Mouse (Mus musculus) spleen, postnatal 10 days (tissue): ENCODE measurements at regions not wholly inside any gene's neighbourhood (a gene's known extent, or its start where the extent isn't known, plus 50 kb on each side); places are given as distances from the start of the nearest gene placed in this dataset.

Experiments used
- DNase-seq, 2 experiments: peaks; one replicate each; pipeline ENCODE4 v3.0.0; 2021 to 2022; ENCODE audit warnings: low spot score in 2 of 2

GRCm38 (mm10) chr2:50539741-50540441 is 243.3 kb upstream of the Mmadhc start:
- DNase-seq = no peak

- no peak for DNase-seq
These were observed 241.5 kb upstream of the Mmadhc start for GRCm38 (mm10) chr2:50538068-50538467.

DNA sequence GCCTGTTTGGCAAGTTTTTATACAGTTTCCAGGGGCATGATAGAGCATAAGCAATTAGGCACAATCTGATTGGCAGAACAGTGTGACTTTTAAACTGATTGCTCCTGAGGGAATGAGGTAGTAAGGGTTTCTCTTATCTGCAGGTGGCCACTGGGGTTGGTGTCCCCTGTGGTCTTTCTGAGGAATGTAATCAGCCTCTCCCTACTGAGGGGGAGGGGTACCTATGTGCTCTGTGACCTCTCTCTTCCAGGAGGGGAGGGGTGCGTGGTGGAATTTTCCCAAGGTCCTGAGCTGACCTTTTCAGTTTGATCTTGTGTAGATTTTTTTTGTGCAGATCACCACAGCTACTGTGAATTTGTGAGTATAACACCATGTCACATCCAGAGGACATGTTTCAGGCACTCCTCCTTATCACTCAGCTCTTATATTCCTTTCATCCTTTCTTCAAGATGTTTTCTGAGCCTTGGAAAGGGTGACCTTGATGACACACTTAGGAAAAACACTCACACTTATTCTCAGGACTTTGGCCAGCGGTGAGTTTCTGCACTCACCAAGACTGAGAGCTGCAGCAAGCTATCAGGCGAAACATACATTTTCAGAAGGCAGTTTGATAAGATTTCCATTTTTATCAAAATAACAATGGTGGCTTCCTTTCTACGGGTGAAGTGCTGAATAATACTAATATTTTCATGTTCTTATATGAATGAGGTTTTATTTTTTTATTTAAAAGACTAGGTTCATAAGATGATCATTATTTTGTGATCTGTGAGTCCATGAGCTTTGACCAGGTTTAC is 238.7 kb upstream of the Mmadhc start:
- DNase-seq = no peak

DNA sequence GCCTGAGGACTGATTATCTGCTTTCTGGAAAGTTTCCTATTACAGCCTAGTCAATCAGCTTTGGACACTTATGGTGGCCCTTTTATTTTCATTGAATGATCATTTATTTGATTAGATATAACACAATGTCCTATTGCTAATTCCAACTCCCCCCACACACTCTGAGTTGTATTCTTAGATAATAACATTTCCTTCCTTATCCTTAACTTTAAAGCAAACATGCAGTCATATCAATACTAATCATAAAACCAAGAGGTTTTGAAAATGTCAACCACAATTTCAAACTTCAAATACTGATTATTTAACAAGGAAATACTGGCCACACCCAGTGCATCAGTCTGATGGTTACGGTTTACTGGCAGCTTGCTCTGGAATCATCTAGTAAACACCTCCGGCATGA is 237.1 kb upstream of the Mmadhc start:
- DNase-seq = no peak

- DNase-seq = no peak
These were observed 230.8 kb upstream of the Mmadhc start for GRCm38 (mm10) chr2:50527425-50527824.

GRCm38 (mm10) chr2:50524838-50525615 is 228.4 kb upstream of the Mmadhc start:
- no peak for DNase-seq

DNA sequence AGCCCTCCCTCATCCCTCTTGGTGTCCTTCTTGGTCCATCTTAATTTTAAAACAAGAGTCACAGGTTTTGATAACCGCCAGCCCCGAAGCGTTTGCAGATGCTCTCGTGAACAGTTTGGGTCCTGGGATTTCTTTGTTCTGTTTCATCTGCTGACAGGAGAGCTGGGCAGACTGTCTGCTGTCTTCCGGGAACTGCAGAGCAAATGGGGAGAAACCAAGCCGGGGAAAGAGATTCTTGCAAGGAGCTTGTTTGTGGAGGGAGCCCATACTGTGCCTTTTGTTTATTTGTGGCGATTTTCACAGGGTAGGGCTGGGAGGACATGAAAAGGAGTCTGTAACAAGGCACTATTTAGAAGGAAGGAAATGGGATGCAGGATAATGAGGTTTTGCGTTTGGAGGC is 223.6 kb upstream of the Mmadhc start:
- no peak for DNase-seq

DNA sequence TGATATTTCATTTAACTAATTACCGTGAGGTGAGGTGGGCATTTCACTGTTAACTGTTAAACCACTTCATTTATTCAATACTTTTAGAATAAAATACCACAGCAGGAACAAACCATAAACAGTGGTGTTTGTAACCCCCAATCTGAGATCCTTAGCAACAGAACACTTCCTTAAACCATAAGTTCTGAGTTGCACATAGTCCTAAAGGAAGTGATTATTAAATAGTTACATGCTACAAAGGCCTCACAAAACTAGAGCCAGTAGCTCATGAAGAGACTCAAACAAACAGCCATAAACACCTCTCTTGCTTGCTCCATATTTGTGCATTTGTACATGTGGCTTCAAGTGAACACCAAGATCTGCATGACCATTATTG is 222.5 kb upstream of the Mmadhc start:
- no peak for DNase-seq

DNA sequence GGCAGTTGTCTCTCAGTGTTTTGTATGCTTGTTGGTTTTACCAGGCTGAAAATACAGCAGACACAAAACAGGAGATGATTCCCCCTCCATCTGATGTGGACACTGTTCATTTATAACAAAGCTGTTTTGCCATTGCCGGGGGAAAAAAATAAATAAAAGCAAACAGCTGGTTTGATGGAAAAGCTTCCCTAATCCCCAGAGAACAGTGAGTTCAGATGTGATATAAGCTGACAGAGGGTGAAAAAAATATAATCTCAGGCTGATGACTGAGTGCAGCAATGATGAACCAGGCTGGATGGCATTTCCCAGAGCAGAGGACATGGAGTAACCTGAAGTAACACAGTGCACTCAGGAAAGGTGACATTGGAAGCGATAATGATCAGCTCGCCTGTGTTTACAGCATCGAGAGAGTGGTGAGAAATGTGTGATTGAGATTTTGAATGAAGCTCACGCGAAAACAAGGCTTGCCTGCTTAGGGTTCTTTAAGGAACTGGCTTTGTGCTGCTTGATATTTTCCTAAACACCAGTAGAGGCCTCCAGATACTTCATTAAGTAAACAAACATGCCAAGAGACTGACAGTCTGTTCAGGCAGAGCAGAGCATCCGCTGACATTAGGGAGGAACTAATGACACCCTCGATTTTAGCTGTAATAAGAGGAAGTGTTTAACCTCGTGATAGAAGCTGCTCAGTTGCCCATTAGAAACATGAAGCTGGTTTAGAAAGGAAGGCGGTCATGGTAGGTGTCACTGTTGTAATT is 221.9 kb upstream of the Mmadhc start:
- no peak for DNase-seq

DNA sequence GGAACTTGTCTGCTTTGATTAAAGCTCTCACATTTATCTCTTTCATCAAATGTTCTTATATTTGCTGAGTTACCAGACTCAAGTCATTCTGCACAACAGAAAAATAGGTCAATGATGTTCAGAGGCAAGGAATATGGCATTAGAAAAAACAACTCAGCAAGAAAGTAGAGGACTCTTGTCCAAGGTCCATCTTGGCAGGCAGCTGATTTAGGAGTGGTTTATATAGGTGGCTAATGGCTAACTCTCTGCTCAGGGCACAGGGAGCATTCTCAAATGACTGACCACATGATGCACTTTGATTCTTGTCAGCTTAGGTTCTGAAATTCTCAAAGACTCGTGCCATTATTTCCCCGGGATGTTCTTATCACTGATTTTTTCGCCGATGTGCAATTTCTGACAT is 216.7 kb upstream of the Mmadhc start:
- DNase-seq = no peak

DNA sequence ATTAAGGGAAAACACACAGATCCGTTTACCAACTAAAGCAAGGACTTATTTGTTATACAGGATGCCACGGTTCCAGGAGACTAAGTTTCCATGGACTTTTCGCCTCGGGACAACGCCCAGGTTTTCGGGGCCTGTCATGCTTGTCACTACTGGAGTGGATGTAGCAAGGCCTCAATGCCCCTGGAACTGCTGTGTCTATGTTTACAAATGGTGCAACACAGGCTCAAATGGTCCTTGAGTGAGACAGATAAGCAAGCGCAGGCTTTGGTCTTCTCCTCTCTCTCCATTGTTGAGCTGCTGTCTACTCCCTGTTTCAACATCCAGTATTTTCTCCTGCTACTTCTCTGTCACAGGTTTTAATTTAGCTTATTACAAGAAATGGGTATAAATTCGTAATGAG is 202.1 kb upstream of the Mmadhc start:
- no peak for DNase-seq

DNA sequence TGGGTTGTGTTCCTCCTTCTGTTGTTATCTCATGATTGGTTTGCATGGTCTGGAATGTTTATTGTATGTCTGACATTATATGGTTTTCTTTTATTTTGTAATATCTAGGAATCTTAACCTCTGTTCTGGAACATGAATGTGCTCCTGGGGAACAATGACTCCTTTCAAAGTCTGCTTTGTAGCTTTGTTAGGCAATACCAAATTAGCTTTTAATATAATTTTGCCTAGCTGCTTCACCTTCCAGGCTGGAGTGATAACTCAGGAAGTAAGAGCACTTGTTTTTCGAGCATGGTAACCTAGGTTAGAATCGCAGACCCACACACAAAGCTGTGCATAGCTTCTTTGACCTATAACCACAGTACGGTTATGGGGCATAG is 199.4 kb upstream of the Mmadhc start:
- no peak for DNase-seq

DNA sequence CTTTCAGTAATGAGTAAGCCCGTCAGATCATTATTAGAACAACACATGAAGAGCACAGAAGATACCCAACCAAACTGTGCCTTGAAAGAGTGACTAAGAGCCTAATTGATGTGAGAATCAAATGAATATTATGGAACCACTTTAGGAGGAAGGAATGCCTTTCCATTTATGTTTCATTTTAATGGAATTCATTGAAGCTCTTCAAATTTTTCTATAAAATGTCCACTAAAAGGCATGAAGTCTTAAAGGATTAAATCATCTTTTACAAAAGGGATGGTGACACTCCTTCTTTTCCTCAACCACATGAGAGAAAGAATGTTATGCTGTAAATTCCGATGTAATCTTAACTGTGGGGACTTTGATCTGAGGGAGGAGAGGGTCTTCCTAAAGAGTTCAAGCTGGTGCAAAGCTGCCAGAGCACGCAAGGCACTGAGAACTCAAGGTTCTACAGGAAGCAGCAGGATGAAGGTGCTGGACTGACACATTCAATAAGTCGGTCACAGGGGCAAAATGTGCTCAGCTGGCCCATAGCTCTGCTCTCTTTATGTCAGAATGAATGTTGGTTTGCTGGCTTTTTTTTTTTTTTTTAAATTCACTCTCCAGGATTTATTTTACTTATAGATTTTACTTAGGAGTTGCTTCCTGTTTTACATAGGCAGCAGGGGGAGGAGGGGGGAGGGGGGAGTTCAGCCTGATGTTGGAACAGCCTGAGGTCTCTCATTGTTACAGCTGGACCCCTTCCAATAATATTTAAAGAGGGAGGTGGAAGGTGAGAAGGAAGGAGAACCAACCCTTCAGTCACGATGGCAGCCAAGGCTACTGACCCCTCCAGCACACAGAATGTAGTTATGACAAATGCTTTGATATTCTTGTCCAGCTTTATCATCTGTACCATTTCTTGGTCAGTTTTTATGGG is 198.8 kb upstream of the Mmadhc start:
- DNase-seq = no peak

- no peak for DNase-seq
These were observed 197.2 kb upstream of the Mmadhc start for GRCm38 (mm10) chr2:50493597-50494335.

DNA sequence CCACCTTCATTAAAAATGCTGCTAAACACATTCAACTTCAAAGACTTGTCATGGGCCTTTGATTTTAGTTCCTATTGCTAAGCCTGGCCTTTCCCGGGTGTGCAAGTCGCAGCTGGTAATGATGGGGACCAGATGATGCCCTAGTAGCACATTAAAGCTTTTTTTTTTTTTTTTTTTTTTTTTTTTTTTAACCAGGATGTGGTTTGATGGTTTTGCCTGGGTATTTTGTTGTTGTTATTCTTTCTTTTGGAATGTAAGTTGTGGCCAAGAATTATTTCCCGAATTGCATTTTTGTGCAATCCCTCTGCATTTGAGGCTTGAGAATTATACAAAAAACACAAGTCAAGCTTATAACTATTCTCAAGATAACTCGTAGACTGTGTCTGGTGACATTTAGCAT is 167.2 kb upstream of the Mmadhc start:
- DNase-seq = no peak

GRCm38 (mm10) chr2:50462378-50462777 is 165.8 kb upstream of the Mmadhc start:
- DNase-seq = no peak

DNA sequence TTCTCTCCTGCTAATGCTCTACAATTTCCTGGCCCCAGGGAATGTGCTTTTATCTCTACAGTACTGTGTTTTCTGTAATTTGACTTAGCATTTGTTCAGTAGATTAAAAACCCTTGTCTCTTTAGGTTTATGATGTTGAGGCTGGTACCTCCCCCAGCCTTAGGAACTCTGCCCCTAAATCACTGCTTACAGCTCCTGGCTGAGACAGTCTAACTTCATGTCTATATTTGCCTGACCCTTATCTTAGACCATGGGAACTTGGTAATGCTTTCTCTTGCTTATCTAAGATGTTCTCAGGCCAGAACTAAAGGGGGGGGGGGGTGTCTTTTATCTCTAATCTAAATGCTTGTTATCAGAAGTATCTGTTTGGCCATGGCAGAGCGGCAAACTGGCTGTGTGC is 160.1 kb upstream of the Mmadhc start:
- DNase-seq = no peak

DNA sequence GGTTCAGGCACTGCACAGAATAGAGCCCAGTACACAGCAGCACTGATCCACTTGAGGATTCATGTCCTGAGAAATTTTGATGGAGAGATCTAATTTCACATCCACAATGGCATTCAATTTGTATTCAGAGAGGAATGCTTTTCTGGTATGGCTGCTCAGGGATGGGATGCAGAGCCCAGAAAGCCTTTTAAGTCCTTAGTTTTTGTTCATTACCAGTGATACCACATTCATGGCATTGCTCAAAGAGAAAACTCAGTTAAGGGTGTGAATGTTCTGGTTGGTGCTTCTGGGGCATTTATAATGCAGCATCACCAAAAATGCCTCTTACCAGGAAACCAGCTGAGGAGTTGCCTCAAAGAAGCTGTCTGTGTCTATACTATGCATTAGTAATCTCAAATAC is 151.5 kb upstream of the Mmadhc start:
- no peak for DNase-seq

DNA sequence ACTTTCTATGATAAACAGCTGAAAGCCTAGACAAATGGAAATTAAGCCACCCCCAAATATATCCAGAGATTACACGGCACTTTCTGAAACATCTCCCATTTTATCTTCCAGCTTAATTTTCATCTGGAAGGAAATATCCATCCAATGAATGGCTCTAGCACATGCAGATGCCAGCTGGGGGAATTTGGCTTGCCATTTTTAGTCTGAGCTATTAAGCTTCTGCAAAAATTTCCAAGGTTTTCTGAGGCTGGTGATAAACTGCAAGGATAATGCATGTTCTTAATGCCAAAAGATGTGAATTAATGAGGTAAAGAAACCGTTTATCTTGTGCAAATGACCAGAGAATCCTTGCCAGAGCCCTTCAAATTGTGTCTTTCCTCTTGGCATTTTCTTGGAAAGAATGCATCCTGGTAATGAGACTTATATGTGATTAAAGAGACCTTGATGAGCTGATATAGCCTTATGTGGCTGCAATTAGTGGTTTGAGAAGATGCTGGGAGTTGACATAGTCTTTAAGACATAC is 149.4 kb upstream of the Mmadhc start:
- DNase-seq = no peak

DNA sequence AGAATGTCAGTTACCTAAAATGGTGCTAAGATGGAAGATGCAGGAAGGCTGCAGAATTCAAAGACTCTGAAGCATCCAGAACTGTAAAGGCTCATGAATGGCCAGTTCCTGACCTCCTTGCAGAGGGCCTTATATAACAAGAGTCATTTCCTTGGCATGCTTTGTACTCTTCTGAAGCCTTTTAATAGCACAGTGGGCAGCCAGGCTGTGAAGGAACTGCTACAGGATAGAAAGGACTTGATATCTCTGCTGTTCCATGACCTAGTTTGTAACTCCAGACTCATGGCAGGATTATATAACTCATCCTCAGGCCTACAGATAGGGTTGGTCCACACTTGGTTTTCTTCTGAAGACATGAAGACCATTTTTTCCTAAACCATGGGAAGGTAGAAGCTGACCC is 143.7 kb upstream of the Mmadhc start:
- DNase-seq = no peak
